In the genomic region with DNA sequence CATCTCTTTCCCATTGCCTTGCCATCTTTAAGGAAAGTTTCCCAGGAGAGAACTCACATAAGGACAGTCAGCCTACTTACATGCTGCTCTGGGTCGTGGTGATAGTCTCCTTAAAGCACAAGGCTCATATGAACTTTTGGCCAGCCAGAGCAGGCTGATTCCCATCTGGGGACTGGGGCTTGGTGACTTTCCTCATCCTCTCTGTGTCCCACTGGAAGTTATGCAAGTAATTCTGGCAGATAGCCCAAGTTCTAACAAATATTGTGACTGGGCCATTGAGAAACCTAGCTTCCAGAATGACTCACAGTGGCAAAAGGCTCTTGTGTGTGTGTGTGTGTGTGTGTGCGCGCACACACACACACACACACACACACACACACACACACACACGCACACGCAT, we compare ENCODE assay signal across 12 mouse cellular contexts.
DNase-seq lines count a peak whose midpoint lies in the region; ATAC-seq lines count a peak whose summit lies in the region.
"Had no signal": no experiment of that assay in that cellular context is flagged by ENCODE, and none has a peak within 500 bp of the region (broad histone marks: within the 10 kb centered on the region; RNA-seq: fewer than 3 reads in every experiment).

No protein-coding gene starts in this region.

- no peak overlapping the region for H3K9ac ChIP-seq in hindbrain, embryonic 14.5 days
- no peak overlapping the region for H3K9ac ChIP-seq in hindbrain, embryonic 12.5 days
- H3K9ac ChIP-seq in liver, embryonic 12.5 days, result no peak overlapping the region
- H3K9ac ChIP-seq: embryonic facial prominence, embryonic 12.5 days had no signal

- no peak overlapping the region for H3K4me3 ChIP-seq in hindbrain, embryonic 14.5 days (replicated peaks; ENCODE audit: low read length)
- no peak overlapping the region for H3K4me3 ChIP-seq in hindbrain, embryonic 12.5 days
- no peak overlapping the region for H3K4me3 ChIP-seq in liver, embryonic 12.5 days
- H3K4me3 ChIP-seq: embryonic facial prominence, embryonic 12.5 days; limb, embryonic 10.5 days had no signal

- no peak for ATAC-seq in hindbrain, embryonic 14.5 days (ENCODE audit: low FRiP score)
- no peak for ATAC-seq in hindbrain, embryonic 12.5 days (ENCODE audit: low FRiP score)
- ATAC-seq in liver, embryonic 12.5 days, result no peak

- H3K36me3 ChIP-seq in hindbrain, embryonic 14.5 days (replicated peaks; ENCODE audit: control insufficient read depth, insufficient read depth), result no peaks in the 10 kb centered on the region
- H3K36me3 ChIP-seq in hindbrain, embryonic 12.5 days, result no peaks in the 10 kb centered on the region
- H3K36me3 ChIP-seq in liver, embryonic 12.5 days, result no peaks in the 10 kb centered on the region
- H3K36me3 ChIP-seq: embryonic facial prominence, embryonic 12.5 days; limb, embryonic 10.5 days had no signal

- peaks cover 14% of the 10 kb centered on the region; the same call in 1 of the 2 replicates for H3K4me1 ChIP-seq in hindbrain, embryonic 14.5 days (replicated peaks; ENCODE audit: control insufficient read depth, insufficient read depth, low read length)
- H3K4me1 ChIP-seq in hindbrain, embryonic 12.5 days, result peaks cover 5% of the 10 kb centered on the region; the same call in 1 of the 2 replicates
- no peaks in the 10 kb centered on the region for H3K4me1 ChIP-seq in liver, embryonic 12.5 days
- H3K4me1 ChIP-seq: embryonic facial prominence, embryonic 12.5 days; limb, embryonic 10.5 days had no signal

- H3K27ac ChIP-seq in hindbrain, embryonic 14.5 days, result 0 out of 2 replicates have a peak overlapping the region, but pooled peaks have one; percentile 14
- no peak overlapping the region for H3K27ac ChIP-seq in hindbrain, embryonic 12.5 days
- H3K27ac ChIP-seq in liver, embryonic 12.5 days, result no peak overlapping the region
- H3K27ac ChIP-seq: embryonic facial prominence, embryonic 12.5 days; limb, embryonic 10.5 days; macrophage had no signal

- intact Hi-C loops in heart, postnatal 36 days (cut with DNase I), result no loop called here

- H3K9me3 ChIP-seq in hindbrain, embryonic 14.5 days (ENCODE audit: control insufficient read depth, low read length), result no peaks in the 10 kb centered on the region
- no peaks in the 10 kb centered on the region for H3K9me3 ChIP-seq in hindbrain, embryonic 12.5 days (replicated peaks)
- H3K9me3 ChIP-seq in liver, embryonic 12.5 days (replicated peaks), result no peaks in the 10 kb centered on the region
- H3K9me3 ChIP-seq: embryonic facial prominence, embryonic 12.5 days; limb, embryonic 10.5 days had no signal

- no peaks in the 10 kb centered on the region for H3K27me3 ChIP-seq in hindbrain, embryonic 14.5 days (ENCODE audit: control insufficient read depth, insufficient read depth, low read length)
- no peaks in the 10 kb centered on the region for H3K27me3 ChIP-seq in hindbrain, embryonic 12.5 days
- no peaks in the 10 kb centered on the region; the same call in 1 of the 2 replicates for H3K27me3 ChIP-seq in liver, embryonic 12.5 days (replicated peaks)
- H3K27me3 ChIP-seq: embryonic facial prominence, embryonic 12.5 days had no signal

- 87% methylated on average over 5 of the region's 5 CpGs for WGBS in hindbrain, embryonic 14.5 days
- WGBS in hindbrain, embryonic 12.5 days, result 86% methylated on average over 5 of the region's 5 CpGs
- 64% methylated on average over 5 of the region's 5 CpGs for WGBS in liver, embryonic 12.5 days (ENCODE audit: insufficient replicate concordance)

- DNase-seq in adrenal gland, adult (ENCODE audit: inconsistent age in 2 of 2, low spot score in 1 of 2), result peak; percentile 12 to 75
- no peak for DNase-seq in adrenal gland, postnatal 4 days (ENCODE audit: low spot score in 2 of 2)
- no peak for DNase-seq in hindbrain, embryonic 14.5 days (ENCODE audit: low spot score)
- peak; percentile 53 for DNase-seq in adrenal gland, postnatal 10 days
- DNase-seq in heart, postnatal 36 days, result peak; percentile 17 to 18
- DNase-seq in thymus, adult 18-20 months, result no peak
- DNase-seq: cerebellum, adult 9-10 months had no signal

- H3K4me2 ChIP-seq in hindbrain, embryonic 14.5 days (replicated peaks), result no peak overlapping the region
- H3K4me2 ChIP-seq in hindbrain, embryonic 12.5 days (replicated peaks), result no peak overlapping the region
- H3K4me2 ChIP-seq in liver, embryonic 12.5 days, result no peak overlapping the region
- H3K4me2 ChIP-seq: embryonic facial prominence, embryonic 12.5 days had no signal

Comparison
In these comparisons a context has a peak if more than half of its experiments do, and no peak if none do; other contexts are left out.
1. DNase-seq: peak in adrenal gland, adult (2 of 2), adrenal gland, postnatal 10 days (single experiment) and heart, postnatal 36 days (2 of 2); none in adrenal gland, postnatal 4 days (0 of 2), hindbrain, embryonic 14.5 days (single experiment) and thymus, adult 18-20 months (0 of 2).